Mouse (Mus musculus) brain, embryonic 14.5 days (tissue): ENCODE data around the gene Slc39a11. TPM values are rescaled to one million over a fixed set of nuclear protein-coding genes. Genes with fewer than 3 reads are reported as not detected.

ENCODE experiments used
- DNase-seq: peaks from one replicate; pipeline ENCODE4 v3.0.0-alpha.2; 2011; ENCODE audit warnings: low read depth
- CTCF ChIP-seq: fragments of 200-500 bp; IDR thresholded peaks from 2 replicates; pipeline ENCODE4 v1.5.1; 2012; ENCODE audit warnings: inconsistent platforms, mild to moderate bottlenecking, moderate library complexity, borderline replicate concordance; ENCODE audit not compliant: insufficient read depth, insufficient read length; ENCODE audit errors: extremely low read depth
- POLR2A ChIP-seq: fragments of 200-500 bp; IDR thresholded peaks from 2 replicates; pipeline ENCODE4 v1.6.1; 2012; ENCODE audit warnings: mild to moderate bottlenecking, inconsistent platforms, borderline replicate concordance; ENCODE audit not compliant: poor library complexity, insufficient read depth, insufficient read length, severe bottlenecking; ENCODE audit errors: extremely low read depth
- polyA plus RNA-seq: library from polyadenylated mRNA; depleted of rRNA; stranded (reverse); fragments of >200 nt; gene quantifications from 2 replicates; pipeline ENCODE4 v1.2.3, GENCODE M21; 2012

The Slc39a11 gene
- polyA plus RNA-seq, 1 experiment: 24.3 TPM

GRCm38 (mm10) chr11:113425454-113425853 lies 224.4 kb downstream of the Slc39a11 start:
- no peak for DNase-seq
- TF ChIP-seq POLR2A (no peak), CTCF (no peak)

DNA sequence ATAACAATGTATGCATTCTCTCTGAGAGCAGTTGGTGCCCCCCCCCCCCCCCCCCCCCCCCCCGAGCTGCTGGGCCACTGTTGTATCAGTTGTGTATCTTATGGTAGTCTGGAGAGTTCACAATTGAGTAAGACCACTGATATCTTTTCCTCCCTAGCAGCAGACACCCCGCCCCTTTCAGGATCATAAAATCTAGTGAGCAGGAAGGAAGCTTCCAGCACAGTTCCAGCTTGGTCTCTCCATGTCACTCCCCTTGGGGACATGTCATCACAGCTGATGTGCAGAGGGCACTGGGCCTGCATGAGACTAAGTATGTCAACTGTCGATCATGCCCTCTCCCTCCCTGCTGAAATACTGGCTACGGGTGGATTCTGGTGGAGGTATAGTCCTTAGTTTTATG lies 225.1 kb downstream of the Slc39a11 start:
- TF ChIP-seq CTCF (no peak), POLR2A (no peak)
- no peak for DNase-seq

DNA sequence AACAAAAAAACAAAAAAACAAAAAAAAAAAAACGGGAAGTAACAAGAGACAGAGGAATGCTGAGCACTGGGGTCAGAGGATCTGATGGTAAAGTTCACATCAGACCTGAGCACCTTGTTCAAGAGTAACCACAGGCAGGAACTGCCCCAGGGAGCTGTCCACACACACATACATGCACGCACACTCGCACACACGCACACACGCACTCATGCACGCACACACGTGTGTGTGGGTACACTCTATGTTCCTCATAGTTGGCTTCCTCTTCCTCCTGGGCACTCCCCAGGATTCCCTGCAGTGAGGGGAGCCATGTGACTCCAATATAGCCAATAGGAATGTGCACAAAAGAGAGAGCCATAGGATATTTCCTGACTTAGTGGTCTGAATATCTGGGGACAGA lies 227.3 kb downstream of the Slc39a11 start:
- TF ChIP-seq POLR2A (no peak), CTCF (no peak)

GRCm38 (mm10) chr11:113418921-113419655 lies 230.8 kb downstream of the Slc39a11 start:
- TF ChIP-seq POLR2A (no peak), CTCF (no peak)
- peak; percentile 79 for DNase-seq

More for the DNA sequence above, 227.3 kb downstream of the Slc39a11 start:
- DNase-seq: no peak

DNA sequence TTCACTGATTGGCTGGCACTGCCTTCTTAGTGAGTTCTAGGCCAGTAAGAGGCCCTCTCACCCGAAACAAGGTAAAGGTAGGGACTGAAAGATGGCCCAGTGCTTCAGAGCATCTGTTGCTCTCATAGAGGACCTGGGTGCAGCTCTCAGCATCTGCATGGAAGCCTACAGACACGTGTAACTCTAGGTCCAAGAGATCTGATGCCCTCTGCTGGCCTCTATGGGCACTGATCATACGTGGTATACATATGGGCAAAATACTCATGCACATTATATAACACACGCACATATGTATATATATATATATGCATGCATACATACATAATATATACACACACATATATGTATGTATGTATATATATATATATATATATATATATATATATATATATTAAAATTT lies 231.9 kb downstream of the Slc39a11 start:
- no peak for DNase-seq
- TF ChIP-seq POLR2A (no peak), CTCF (peak; percentile 7; the same call in 1 of the 2 replicates)

DNA sequence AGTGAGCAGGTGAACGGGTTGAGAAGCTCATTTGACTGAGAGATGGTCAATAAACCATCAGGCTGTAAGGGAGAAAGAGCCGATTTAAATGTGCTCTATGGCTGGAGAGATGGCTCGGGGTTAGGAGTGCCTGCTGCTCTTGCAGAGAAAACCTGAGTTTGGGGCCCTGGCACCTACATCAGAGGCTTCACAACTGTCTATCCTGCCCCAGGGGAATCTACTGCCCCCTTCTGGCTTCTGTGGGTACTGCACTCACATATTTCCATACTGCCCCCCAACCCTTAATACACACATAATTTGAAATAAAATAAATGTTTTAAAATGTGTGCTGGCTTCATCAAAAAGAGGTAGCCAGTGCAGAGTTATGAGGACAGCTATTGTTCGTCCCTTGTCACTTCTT lies 237.3 kb downstream of the Slc39a11 start:
- no peak for DNase-seq
- no peak for TF ChIP-seq POLR2A
- TF ChIP-seq CTCF: peak; percentile 48

DNA sequence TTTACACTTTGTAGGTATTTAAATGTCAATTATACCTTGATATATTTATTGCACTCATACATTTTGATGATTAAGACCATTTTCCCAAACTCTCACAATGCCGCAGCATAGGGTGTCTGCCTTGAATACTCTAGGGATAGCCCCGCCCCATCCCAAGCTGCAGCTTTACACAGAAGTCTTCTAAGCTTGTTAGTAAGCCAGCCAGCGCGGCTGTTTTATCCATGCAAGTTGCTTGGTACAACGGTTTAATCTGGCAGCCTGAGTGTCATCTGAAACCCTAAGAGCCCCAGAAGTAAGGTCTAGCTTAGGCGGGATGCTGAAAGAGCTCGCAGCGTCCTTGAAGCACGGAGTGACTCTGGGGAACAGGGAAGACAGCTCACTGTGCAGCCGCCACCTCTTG lies 238.1 kb downstream of the Slc39a11 start:
- DNase-seq: no peak

DNA sequence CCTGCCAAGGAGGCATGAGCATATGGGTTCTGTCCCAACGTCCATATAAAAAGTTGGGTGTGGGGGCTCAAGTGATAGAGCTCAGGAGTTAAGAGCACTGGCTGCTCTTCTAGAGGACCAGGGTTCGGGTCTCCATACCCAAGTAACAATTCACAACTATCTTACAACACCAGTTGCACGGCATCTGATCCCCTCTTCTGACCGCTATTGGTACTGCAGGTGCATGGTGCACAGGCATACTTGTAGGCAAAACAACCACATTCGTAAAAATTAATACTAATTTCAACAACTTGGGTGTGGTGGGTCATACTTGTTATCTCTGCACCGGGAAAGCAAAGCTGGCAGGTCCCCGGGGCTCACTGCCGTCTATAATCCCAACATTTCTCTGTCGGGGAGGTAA lies 240.8 kb downstream of the Slc39a11 start:
- TF ChIP-seq CTCF: peak; percentile 38; the same call in 1 of the 2 replicates
- no peak for TF ChIP-seq POLR2A

More for the DNA sequence above, 238.1 kb downstream of the Slc39a11 start:
- TF ChIP-seq POLR2A: no peak
- no peak for TF ChIP-seq CTCF

DNA sequence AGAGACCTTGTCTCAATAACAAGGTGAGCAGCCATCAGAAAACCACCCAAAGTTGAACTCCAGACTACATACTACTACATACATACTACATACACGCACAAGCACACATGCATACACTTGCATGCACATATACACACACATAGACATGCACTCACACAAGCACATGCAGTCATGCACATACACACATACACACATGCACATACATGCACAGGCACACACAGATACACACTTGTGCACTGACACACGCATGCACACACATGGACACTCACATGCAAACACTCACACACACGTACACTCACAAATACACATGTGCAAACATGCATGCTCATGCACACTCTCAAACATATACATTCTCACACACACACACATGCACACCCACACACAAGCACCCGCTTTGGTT lies 242.4 kb downstream of the Slc39a11 start:
- TF ChIP-seq POLR2A: no peak
- no peak for TF ChIP-seq CTCF
- no peak for DNase-seq

More for the DNA sequence above, 240.8 kb downstream of the Slc39a11 start:
- no peak for DNase-seq

DNA sequence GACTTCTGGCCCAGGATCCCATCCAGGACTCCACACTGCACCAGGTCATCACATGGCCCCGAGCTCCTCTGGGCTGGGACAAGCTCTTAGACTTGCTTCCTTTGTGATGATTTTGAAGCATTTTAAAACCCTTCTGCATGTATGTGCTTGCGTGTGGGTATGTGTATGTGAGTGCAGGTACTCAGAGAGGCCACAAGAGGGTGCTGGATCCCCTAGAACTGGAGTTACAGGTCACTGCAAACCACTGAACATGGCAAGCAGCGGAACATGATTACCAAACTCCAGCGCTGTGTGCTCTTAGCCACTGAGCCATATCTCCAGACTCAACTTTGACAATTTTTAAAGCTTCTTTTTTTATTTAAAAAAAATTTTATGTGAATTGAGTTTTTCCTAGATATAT lies 249.0 kb downstream of the Slc39a11 start:
- TF ChIP-seq POLR2A (no peak), CTCF (peak; percentile 3; the same call in 1 of the 2 replicates)
- no peak for DNase-seq

DNA sequence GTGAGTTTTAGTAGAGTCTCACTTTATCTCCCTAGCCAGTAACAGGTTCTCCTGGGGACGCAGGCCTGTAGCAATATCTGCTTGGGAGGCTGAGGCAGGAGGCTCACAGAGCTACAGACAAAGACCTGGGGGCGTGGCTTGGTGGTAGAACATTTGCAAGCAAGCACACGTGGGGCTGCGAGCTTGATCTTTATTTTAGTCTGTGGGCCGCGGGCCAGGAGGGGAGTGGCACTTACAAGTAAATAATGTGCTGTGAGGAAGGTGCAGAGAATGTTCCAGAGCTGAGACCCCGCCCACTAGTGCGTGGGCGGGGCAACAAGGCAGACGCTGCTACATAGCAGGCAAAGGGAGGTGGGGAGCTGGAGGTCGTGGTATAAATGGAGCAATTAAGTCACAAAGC lies 250.3 kb downstream of the Slc39a11 start:
- no peak for DNase-seq
- TF ChIP-seq POLR2A (no peak), CTCF (no peak)

- TF ChIP-seq CTCF (peak; percentile 34; the same call in 1 of the 2 replicates), POLR2A (no peak)
- no peak for DNase-seq
Observed at GRCm38 (mm10) chr11:113397394-113397793, 252.5 kb downstream of the Slc39a11 start.
